Mouse (Mus musculus): ENCODE results near the gene Nlgn3.

Gene Nlgn3

GRCm38 (mm10) chrX:101299055-101299454 lies at the start of gene Nlgn3:
Gene Nlgn3 (plus strand): TSS chrX:101299168.
- peak; percentile 38 for DNase-seq

- peak; percentile 80 for DNase-seq
These were observed 44.8 kb upstream of the Nlgn3 start, which contains the start of gene Foxo4 for GRCm38 (mm10) chrX:101253952-101254729. Gene Foxo4 (plus strand): TSS chrX:101254528.

GRCm38 (mm10) chrX:101254740-101255139 lies 44.2 kb upstream of the Nlgn3 start:
- no peak for DNase-seq

GRCm38 (mm10) chrX:101256603-101257002 lies 42.4 kb upstream of the Nlgn3 start:
- DNase-seq, result no peak

GRCm38 (mm10) chrX:101260441-101261325 lies 38.3 kb upstream of the Nlgn3 start:
- no peak for DNase-seq

- no peak for DNase-seq
These were observed 35.1 kb upstream of the Nlgn3 start, which contains the start of gene Gm614 for GRCm38 (mm10) chrX:101263892-101264291. Gene Gm614 (minus strand): TSS chrX:101263992.

- DNase-seq, result no peak
These were observed 32.3 kb upstream of the Nlgn3 start for GRCm38 (mm10) chrX:101266631-101267030.

- no peak for DNase-seq
These were observed 30.8 kb upstream of the Nlgn3 start, which contains the start of gene Il2rg for GRCm38 (mm10) chrX:101268025-101268754. Gene Il2rg (minus strand): TSS chrX:101268255.

- no peak for DNase-seq
These were observed 30.2 kb upstream of the Nlgn3 start, which contains the start of gene Gm20489 for GRCm38 (mm10) chrX:101268755-101269124. Gene Gm20489 (minus strand): TSS chrX:101269023.

- no peak for DNase-seq
These were observed 25.6 kb upstream of the Nlgn3 start for GRCm38 (mm10) chrX:101273410-101273809.

GRCm38 (mm10) chrX:101273875-101274738 lies 24.9 kb upstream of the Nlgn3 start, which contains the start of gene Med12:
Gene Med12 (plus strand): TSS chrX:101274030.
- peak; percentile 79 for DNase-seq

- no peak for DNase-seq
These were observed 16.2 kb upstream of the Nlgn3 start for GRCm38 (mm10) chrX:101282813-101283212.

- no peak for DNase-seq
These were observed 13.4 kb upstream of the Nlgn3 start for GRCm38 (mm10) chrX:101285534-101285933.

- no peak for DNase-seq
These were observed 12.9 kb upstream of the Nlgn3 start for GRCm38 (mm10) chrX:101285953-101286670.

GRCm38 (mm10) chrX:101287543-101287942 lies 11.4 kb upstream of the Nlgn3 start:
- no peak for DNase-seq

- DNase-seq, result no peak
These were observed 10.5 kb upstream of the Nlgn3 start for GRCm38 (mm10) chrX:101288432-101288831.

- DNase-seq, result no peak
These were observed 9.9 kb upstream of the Nlgn3 start for GRCm38 (mm10) chrX:101289037-101289436.

- no peak for DNase-seq
These were observed 8.9 kb upstream of the Nlgn3 start for GRCm38 (mm10) chrX:101290111-101290510.

GRCm38 (mm10) chrX:101299473-101300426 lies 782 bp downstream of the Nlgn3 start:
- DNase-seq, result no peak

All from right cerebral cortex, postnatal 25 days (tissue).